In genomic region chr7:25009099-25009700, GRCm38 (mm10) we compare ENCODE assay signal across 8 mouse cellular contexts. TPM values are rescaled to one million over a fixed set of nuclear protein-coding genes. Genes with fewer than 3 reads are reported as not detected.
DNase-seq lines count a peak whose midpoint lies in the region; ATAC-seq lines count a peak whose summit lies in the region.

No protein-coding gene starts in this region.

- H3K4me1 ChIP-seq in forebrain, embryonic 16.5 days (replicated peaks; ENCODE audit: control insufficient read depth, insufficient read depth, low read length): peaks cover 55% of the 10 kb centered on the region

- peak overlapping the region; percentile 61 for H3K4me2 ChIP-seq in forebrain, embryonic 16.5 days (ENCODE audit: low read length)

- H3K27me3 ChIP-seq in forebrain, embryonic 16.5 days (replicated peaks; ENCODE audit: control insufficient read depth, insufficient read depth, low read length): no peaks in the 10 kb centered on the region

- no peak for ATAC-seq in frontal cortex, adult (ENCODE audit: low TSS enrichment)
- ATAC-seq in forebrain, embryonic 16.5 days: peak; percentile 18
- no peak for ATAC-seq in granulocyte monocyte progenitor cell, adult 5-6 weeks (replicated peaks; ENCODE audit: poor library complexity, severe bottlenecking)

- H3K36me3 ChIP-seq in forebrain, embryonic 16.5 days (ENCODE audit: control insufficient read depth, insufficient read depth): peaks cover 8% of the 10 kb centered on the region

- no peaks in the 10 kb centered on the region for H3K9me3 ChIP-seq in forebrain, embryonic 16.5 days (ENCODE audit: control insufficient read depth, low read length)

- peak overlapping the region; percentile 36 for H3K4me3 ChIP-seq in forebrain, embryonic 16.5 days (replicated peaks; ENCODE audit: low read length)

- H3K9ac ChIP-seq in forebrain, embryonic 16.5 days (replicated peaks; ENCODE audit: low read depth, low read length): peak overlapping the region; percentile 71

- 6% methylated on average over 20 of the region's 20 CpGs for WGBS in forebrain, embryonic 16.5 days

- DNase-seq in frontal cortex, adult 2 months (ENCODE audit: extremely low spot score in 1 of 2, low spot score in 1 of 2): peak; percentile 71 to 86
- peak; percentile 73 to 80 for DNase-seq in left cerebral cortex, postnatal 10 days (ENCODE audit: extremely low spot score in 1 of 2, low spot score in 2 of 2)
- peak; percentile 77 to 80 for DNase-seq in right cerebral cortex, adult 2 months (ENCODE audit: low spot score in 2 of 2)
- DNase-seq in gastrocnemius, postnatal 10 days: no peak
- no peak for DNase-seq in spleen, postnatal 14 days (ENCODE audit: low spot score in 2 of 2)

- intact Hi-C loops in left cerebral cortex, postnatal 10 days (cut with DNase I): no loop called here

- peak overlapping the region; percentile 96 for H3K27ac ChIP-seq in forebrain, embryonic 16.5 days (ENCODE audit: low read length)

RNA-seq across cellular contexts. Expression of gene Atp1a3, which starts 3.4 kb away (rescaled TPM):
- polyA plus RNA-seq in frontal cortex, adult 2 months (2012; rRNA removed): 1,131 and 1,133 TPM in 2 replicates
- polyA plus RNA-seq in forebrain, embryonic 16.5 days (2015; fragmentation: Nextera tagmentation; extraction: Ambion mirVana): 227 and 278 TPM in 2 replicates
- 1,000 to 10,000 TPM; 2,078 to 2,206 TPM for total RNA-seq in left cerebral cortex, postnatal 10 days (2021)
- 1 to 10 TPM; 1.9 to 4.0 TPM for total RNA-seq in gastrocnemius, postnatal 10 days (2021)
- 34.6 and 53.7 TPM in 2 replicates for total RNA-seq in granulocyte monocyte progenitor cell, adult 5-6 weeks (2014; fragmentation: Nextera tagmentation)
- total RNA-seq in granulocyte monocyte progenitor cell, adult 5-6 weeks (2017): 24.4 and 34.1 TPM in 2 replicates

RNA-seq across cellular contexts. Expression of gene Rabac1, which starts 36.6 kb away (rescaled TPM):
- 337 and 384 TPM in 2 replicates for polyA plus RNA-seq in frontal cortex, adult 2 months (2012; rRNA removed)
- polyA plus RNA-seq in forebrain, embryonic 16.5 days (2015; fragmentation: Nextera tagmentation; extraction: Ambion mirVana): 200 and 220 TPM in 2 replicates
- 100 to 1,000 TPM; 293 to 300 TPM for total RNA-seq in left cerebral cortex, postnatal 10 days (2021)
- total RNA-seq in gastrocnemius, postnatal 10 days (2021): 100 to 1,000 TPM; 163 to 166 TPM
- 112 and 164 TPM in 2 replicates for total RNA-seq in granulocyte monocyte progenitor cell, adult 5-6 weeks (2014; fragmentation: Nextera tagmentation)
- 118 and 121 TPM in 2 replicates for total RNA-seq in granulocyte monocyte progenitor cell, adult 5-6 weeks (2017)

Comparison
In these comparisons a context has a peak if more than half of its experiments do, and no peak if none do; other contexts are left out.
1. DNase-seq: peak in frontal cortex, adult 2 months (2 of 2), left cerebral cortex, postnatal 10 days (2 of 2) and right cerebral cortex, adult 2 months (2 of 2); none in gastrocnemius, postnatal 10 days (single experiment) and spleen, postnatal 14 days (0 of 2).
2. RNA of gene Atp1a3, which starts 3.4 kb away (total RNA-seq): 2,078 to 2,206 TPM in left cerebral cortex, postnatal 10 days; 24.4 to 53.7 TPM in granulocyte monocyte progenitor cell, adult 5-6 weeks and 1.9 to 4.0 TPM in gastrocnemius, postnatal 10 days; every median in the first group is over 10 times any median in the second.